Mouse (Mus musculus): Measurements from ENCODE around the gene Ptgs2. TPM values are rescaled to one million over a fixed set of nuclear protein-coding genes. Genes with fewer than 3 reads are reported as not detected.

The Ptgs2 gene
- polyA plus RNA-seq, 1 experiment: 17.9 TPM

- H3K79me3 ChIP-seq (ENCODE audit: low read depth): no peaks in the 10 kb centered on the region
- H3K27me3 ChIP-seq (ENCODE audit: control insufficient read depth, insufficient read depth, insufficient read length): no peaks in the 10 kb centered on the region
- H3K79me2 ChIP-seq (ENCODE audit: control insufficient read depth, insufficient read depth): no peaks in the 10 kb centered on the region
- no peak overlapping the region for H3ac ChIP-seq (ENCODE audit: control insufficient read depth, insufficient read length, low read depth)
- TF ChIP-seq USF1 (IDR thresholded peaks at IDR 0.05; ENCODE audit: low read depth) (no peak), MAX (IDR thresholded peaks at IDR 0.05) (no peak), MYOG (IDR thresholded peaks at IDR 0.05; ENCODE audit: control insufficient read depth, extremely low read depth, insufficient read length) (no peak), CEBPB (IDR thresholded peaks at IDR 0.05; ENCODE audit: low read depth) (no peak), MYOD1 (IDR thresholded peaks at IDR 0.05; ENCODE audit: control insufficient read depth, insufficient read length, low read depth) (no peak), FOSL1 (IDR thresholded peaks at IDR 0.05; ENCODE audit: insufficient read depth, low read length, poor library complexity, severe bottlenecking) (no peak), CTCF (IDR thresholded peaks at IDR 0.05; ENCODE audit: control insufficient read depth, insufficient read depth, insufficient read length) (no peak)
- H3K36me3 ChIP-seq (ENCODE audit: control insufficient read depth, insufficient read depth): no peaks in the 10 kb centered on the region
- H3K4me3 ChIP-seq (ENCODE audit: insufficient read depth, poor library complexity, severe bottlenecking): no peak overlapping the region
Measured at GRCm38 (mm10) chr1:150147272-150147671, 47.4 kb downstream of the Ptgs2 start.

GRCm38 (mm10) chr1:150151411-150151810 lies 51.6 kb downstream of the Ptgs2 start:
- Histone ChIP-seq H3K79me3 (ENCODE audit: low read depth) (no peaks in the 10 kb centered on the region), H3ac (ENCODE audit: control insufficient read depth, insufficient read length, low read depth) (no peak overlapping the region), H3K4me3 (ENCODE audit: insufficient read depth, poor library complexity, severe bottlenecking) (no peak overlapping the region), H3K36me3 (ENCODE audit: control insufficient read depth, insufficient read depth) (no peaks in the 10 kb centered on the region), H3K79me2 (ENCODE audit: control insufficient read depth, insufficient read depth) (no peaks in the 10 kb centered on the region), H3K27me3 (ENCODE audit: control insufficient read depth, insufficient read depth, insufficient read length) (no peaks in the 10 kb centered on the region)
- TF ChIP-seq MYOG (IDR thresholded peaks at IDR 0.05; ENCODE audit: control insufficient read depth, extremely low read depth, insufficient read length) (no peak), FOSL1 (IDR thresholded peaks at IDR 0.05; ENCODE audit: insufficient read depth, low read length, poor library complexity, severe bottlenecking) (peak; percentile 77), MAX (IDR thresholded peaks at IDR 0.05) (peak; percentile 100), CEBPB (IDR thresholded peaks at IDR 0.05; ENCODE audit: low read depth) (peak; percentile 6), USF1 (IDR thresholded peaks at IDR 0.05; ENCODE audit: low read depth) (peak; percentile 87)

Small RNAs within 50 kb of the gene (microRNA-seq; reads per million reads assigned to microRNA genes)
- gene Gm44329 (ENCODE audit: borderline microRNAs expressed): not detected

Other genes with a start within 250 kb of the Ptgs2 start
- 7.0 TPM for gene Pla2g4a, start 138.7 kb upstream of the Ptgs2 start, polyA plus RNA-seq (2012; fragmentation: generic; extraction: Trizol)
- gene Pdc, start 219.4 kb downstream of the Ptgs2 start, polyA plus RNA-seq (2012; fragmentation: generic; extraction: Trizol): not detected